Mouse (Mus musculus): Measurements from ENCODE around the gene Eef1a1. TPM values are rescaled to one million over a fixed set of nuclear protein-coding genes. Genes with fewer than 3 reads are reported as not detected.
A peak's percentile ranks its signal among the peaks of the same experiment; 100 is the strongest.

Eef1a1 gene
- polyA plus RNA-seq, 1 experiment, result 2,102 TPM

DNA sequence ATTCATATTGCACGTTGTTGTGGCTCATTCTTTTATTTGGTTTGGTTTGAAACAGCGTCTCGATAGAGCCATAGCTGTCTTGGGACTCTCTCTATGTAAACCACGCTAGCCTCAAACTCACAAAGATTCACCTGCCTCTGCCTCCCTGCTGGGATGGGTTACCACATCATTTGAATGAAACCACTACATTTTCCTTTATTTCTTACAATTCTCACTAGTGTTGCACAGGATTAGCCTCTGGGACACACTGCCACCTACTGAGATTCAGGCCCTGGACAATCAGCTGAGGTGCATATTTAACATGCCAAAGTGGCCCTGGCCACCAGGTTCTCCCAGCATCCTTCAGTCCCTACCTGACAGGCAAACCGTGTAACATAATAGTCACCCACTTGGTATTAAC, 49.5 kb downstream of the Eef1a1 start:
- Histone ChIP-seq H3K4me3 (ENCODE audit: control insufficient read depth, low read depth, low read length) (no peak overlapping the region), H3K36me3 (ENCODE audit: control insufficient read depth, insufficient read depth, low read length) (no peaks in the 10 kb centered on the region), H3K27ac (ENCODE audit: control insufficient read depth, insufficient read depth, low read depth, low read length) (no peak overlapping the region), H3K4me1 (ENCODE audit: control insufficient read depth, insufficient read depth, low read length) (peaks cover 10% of the 10 kb centered on the region), H3K27me3 (ENCODE audit: control insufficient read depth, insufficient read depth, low read length) (no peaks in the 10 kb centered on the region)
- TF ChIP-seq POLR2A (IDR thresholded peaks at IDR 0.05; ENCODE audit: control insufficient read depth, low read depth, low read length) (no peak), CTCF (IDR thresholded peaks at IDR 0.05; ENCODE audit: control insufficient read depth, insufficient read depth, insufficient replicate concordance, low read depth, low read length) (no peak)

- Histone ChIP-seq H3K27me3 (ENCODE audit: control insufficient read depth, insufficient read depth, low read length) (no peaks in the 10 kb centered on the region), H3K27ac (ENCODE audit: control insufficient read depth, insufficient read depth, low read depth, low read length) (no peak overlapping the region), H3K36me3 (ENCODE audit: control insufficient read depth, insufficient read depth, low read length) (no peaks in the 10 kb centered on the region), H3K4me3 (ENCODE audit: control insufficient read depth, low read depth, low read length) (no peak overlapping the region), H3K4me1 (ENCODE audit: control insufficient read depth, insufficient read depth, low read length) (peaks cover 8% of the 10 kb centered on the region)
- TF ChIP-seq CTCF (IDR thresholded peaks at IDR 0.05; ENCODE audit: control insufficient read depth, insufficient read depth, insufficient replicate concordance, low read depth, low read length) (no peak), POLR2A (IDR thresholded peaks at IDR 0.05; ENCODE audit: control insufficient read depth, low read depth, low read length) (no peak)
These were observed 56.5 kb downstream of the Eef1a1 start for GRCm38 (mm10) chr9:78432471-78432870.

- TF ChIP-seq CTCF (IDR thresholded peaks at IDR 0.05; ENCODE audit: control insufficient read depth, insufficient read depth, insufficient replicate concordance, low read depth, low read length), result no peak
- no peak for TF ChIP-seq POLR2A (IDR thresholded peaks at IDR 0.05; ENCODE audit: control insufficient read depth, low read depth, low read length)
- H3K27me3 ChIP-seq (ENCODE audit: control insufficient read depth, insufficient read depth, low read length), result no peaks in the 10 kb centered on the region
- no peak overlapping the region for H3K27ac ChIP-seq (ENCODE audit: control insufficient read depth, insufficient read depth, low read depth, low read length)
- H3K4me3 ChIP-seq (ENCODE audit: control insufficient read depth, low read depth, low read length), result no peak overlapping the region
- no peaks in the 10 kb centered on the region for H3K36me3 ChIP-seq (ENCODE audit: control insufficient read depth, insufficient read depth, low read length)
- H3K4me1 ChIP-seq (ENCODE audit: control insufficient read depth, insufficient read depth, low read length), result peaks cover 11% of the 10 kb centered on the region
These were observed 58.5 kb downstream of the Eef1a1 start for GRCm38 (mm10) chr9:78430486-78430885.

- no peak for TF ChIP-seq POLR2A (IDR thresholded peaks at IDR 0.05; ENCODE audit: control insufficient read depth, low read depth, low read length)
- TF ChIP-seq CTCF (IDR thresholded peaks at IDR 0.05; ENCODE audit: control insufficient read depth, insufficient read depth, insufficient replicate concordance, low read depth, low read length), result no peak
- Histone ChIP-seq H3K4me1 (ENCODE audit: control insufficient read depth, insufficient read depth, low read length) (peaks cover 11% of the 10 kb centered on the region), H3K4me3 (ENCODE audit: control insufficient read depth, low read depth, low read length) (no peak overlapping the region), H3K27me3 (ENCODE audit: control insufficient read depth, insufficient read depth, low read length) (no peaks in the 10 kb centered on the region), H3K36me3 (ENCODE audit: control insufficient read depth, insufficient read depth, low read length) (no peaks in the 10 kb centered on the region), H3K27ac (ENCODE audit: control insufficient read depth, insufficient read depth, low read depth, low read length) (no peak overlapping the region)
These were observed 59.4 kb downstream of the Eef1a1 start for GRCm38 (mm10) chr9:78429551-78429950.

DNA sequence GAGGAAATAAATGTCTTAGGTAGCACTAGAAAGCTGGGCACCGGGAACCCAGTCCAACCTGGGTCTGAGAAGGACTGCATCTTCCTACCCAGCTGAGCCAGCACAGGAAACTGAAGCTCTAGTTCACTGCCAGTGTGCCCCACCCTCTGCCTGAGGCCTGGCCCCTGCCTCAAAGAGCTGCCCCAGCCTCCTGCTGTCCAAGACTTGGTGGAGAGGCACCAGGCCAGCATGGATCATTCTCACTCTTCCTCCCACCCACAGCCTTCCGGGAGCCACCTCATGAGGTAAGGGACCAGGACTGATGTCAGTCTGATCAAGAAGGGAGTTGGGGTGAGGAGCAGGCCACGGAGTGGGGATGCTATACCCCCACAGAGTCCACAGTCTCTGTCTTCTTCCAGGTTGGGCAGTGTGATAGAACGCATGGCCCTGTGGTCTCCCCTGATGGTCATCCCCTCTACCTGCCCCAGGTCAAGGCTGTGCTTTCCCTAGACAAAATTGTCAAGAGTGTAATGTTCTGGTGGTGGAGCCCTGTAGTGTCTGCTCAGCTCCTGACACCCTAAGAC, 60.0 kb downstream of the Eef1a1 start:
- Histone ChIP-seq H3K4me1 (ENCODE audit: control insufficient read depth, insufficient read depth, low read length) (peaks cover 11% of the 10 kb centered on the region), H3K27me3 (ENCODE audit: control insufficient read depth, insufficient read depth, low read length) (no peaks in the 10 kb centered on the region), H3K27ac (ENCODE audit: control insufficient read depth, insufficient read depth, low read depth, low read length) (no peak overlapping the region), H3K4me3 (ENCODE audit: control insufficient read depth, low read depth, low read length) (peak overlapping the region; percentile 97), H3K36me3 (ENCODE audit: control insufficient read depth, insufficient read depth, low read length) (no peaks in the 10 kb centered on the region)
- no peak for TF ChIP-seq CTCF (IDR thresholded peaks at IDR 0.05; ENCODE audit: control insufficient read depth, insufficient read depth, insufficient replicate concordance, low read depth, low read length)
- no peak for TF ChIP-seq POLR2A (IDR thresholded peaks at IDR 0.05; ENCODE audit: control insufficient read depth, low read depth, low read length)

Other genes starting within 250 kb of the Eef1a1 start
- gene Gm3776, start 232.0 kb downstream of the Eef1a1 start, polyA plus RNA-seq (2012; rRNA removed), result not detected in 2 replicates
- not detected in 2 replicates for gene Gm10639, start 199.2 kb downstream of the Eef1a1 start, polyA plus RNA-seq (2012; rRNA removed)
- gene Omt2a, start 174.4 kb downstream of the Eef1a1 start, polyA plus RNA-seq (2012; rRNA removed), result not detected in 2 replicates
- gene Omt2b, start 161.6 kb downstream of the Eef1a1 start, polyA plus RNA-seq (2012; rRNA removed), result not detected in 2 replicates
- 8.7 and 12.8 TPM in 2 replicates for gene Gsta2, start 133.4 kb downstream of the Eef1a1 start, polyA plus RNA-seq (2012; rRNA removed)
- gene Dppa5a, start 121.0 kb downstream of the Eef1a1 start, polyA plus RNA-seq (2012; rRNA removed), result 0.47 and 1.2 TPM in 2 replicates
- gene Ooep, start 110.4 kb downstream of the Eef1a1 start, polyA plus RNA-seq (2012; rRNA removed), result not detected in 2 replicates
- 3.0 and 4.0 TPM in 2 replicates for gene Ddx43, start 93.4 kb downstream of the Eef1a1 start, polyA plus RNA-seq (2012; rRNA removed)
- 0.09 and 0.10 TPM in 2 replicates for gene Cgas, start 45.9 kb downstream of the Eef1a1 start, polyA plus RNA-seq (2012; rRNA removed)
- 11.5 and 12.3 TPM in 2 replicates for gene Mto1, start 40.9 kb downstream of the Eef1a1 start, polyA plus RNA-seq (2012; rRNA removed)
- 3.4 and 3.7 TPM in 2 replicates for gene Gm17324, start 40.4 kb downstream of the Eef1a1 start, polyA plus RNA-seq (2012; rRNA removed)
- gene Slc17a5, start 98.9 kb upstream of the Eef1a1 start, polyA plus RNA-seq (2012; rRNA removed), result 1.9 and 2.2 TPM in 2 replicates
- 6.1 and 7.6 TPM in 2 replicates for gene Cd109, start 126.4 kb upstream of the Eef1a1 start, polyA plus RNA-seq (2012; rRNA removed)

All from testis, adult 2 months (tissue).